Comparison of ENCODE assay signal across 1 mouse cellular context in the genomic region with DNA sequence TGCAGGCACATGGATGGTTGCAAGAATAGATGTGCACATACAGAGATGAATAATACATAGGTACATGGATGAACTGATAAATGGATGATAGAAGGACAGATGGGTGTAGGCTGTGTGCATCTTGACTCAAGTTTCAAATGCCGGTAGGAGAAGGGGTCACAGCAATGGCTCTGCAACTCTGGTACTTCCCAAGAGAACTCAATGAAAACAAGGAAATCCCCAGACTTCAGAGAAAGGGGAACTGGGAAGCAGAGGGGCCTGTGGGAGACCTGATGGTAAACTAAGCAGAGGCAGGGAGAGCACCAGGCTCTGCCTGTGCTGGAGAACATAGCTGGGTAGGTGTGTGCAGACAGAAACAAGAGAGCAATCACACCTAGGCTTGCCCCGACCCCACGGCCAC.
TF ChIP-seq lines count a peak whose summit lies in the region.

No protein-coding gene starts in this region.

TF ChIP-seq in CH12.LX, 34 proteins besides CTCF, POLR2A, EP300 and RAD21 (continued from another document):
- TF ChIP-seq CHD1 (IDR thresholded peaks at IDR 0.05; ENCODE audit: low read depth, low read length) (no peak), HCFC1 (IDR thresholded peaks at IDR 0.05; ENCODE audit: low read depth, low read length) (no peak), E2F4 (IDR thresholded peaks at IDR 0.05; ENCODE audit: insufficient replicate concordance, low read depth, low read length) (no peak), NELFE (IDR thresholded peaks at IDR 0.05; ENCODE audit: low read depth, low read length) (no peak), UBTF (IDR thresholded peaks at IDR 0.05; ENCODE audit: low read depth, low read length) (no peak), ZC3H11A (IDR thresholded peaks at IDR 0.05; ENCODE audit: low read depth, low read length) (no peak), JUND (conservative IDR thresholded peaks at IDR 0.05; ENCODE audit: low read depth, low read length) (no peak), MXI1 (IDR thresholded peaks at IDR 0.05; ENCODE audit: low read depth, low read length) (no peak), MYC (IDR thresholded peaks at IDR 0.05; ENCODE audit: low read depth, low read length) (0 out of 2 replicates have a peak, but pooled peaks have one; percentile 6), POLR2AphosphoS2 (IDR thresholded peaks at IDR 0.05; ENCODE audit: low read depth, low read length) (no peak), BHLHE40 (IDR thresholded peaks at IDR 0.05; ENCODE audit: low read depth, low read length) (peak; percentile 72), MAFK (IDR thresholded peaks at IDR 0.05; ENCODE audit: insufficient replicate concordance, low read length) (no peak)
